Mouse (Mus musculus): Measurements from ENCODE around the gene Rpl3l. TPM values are rescaled to one million over a fixed set of nuclear protein-coding genes. Genes with fewer than 3 reads are reported as not detected.

Gene Rpl3l
- polyA plus RNA-seq, 1 experiment from 2014 or later = not detected

DNA sequence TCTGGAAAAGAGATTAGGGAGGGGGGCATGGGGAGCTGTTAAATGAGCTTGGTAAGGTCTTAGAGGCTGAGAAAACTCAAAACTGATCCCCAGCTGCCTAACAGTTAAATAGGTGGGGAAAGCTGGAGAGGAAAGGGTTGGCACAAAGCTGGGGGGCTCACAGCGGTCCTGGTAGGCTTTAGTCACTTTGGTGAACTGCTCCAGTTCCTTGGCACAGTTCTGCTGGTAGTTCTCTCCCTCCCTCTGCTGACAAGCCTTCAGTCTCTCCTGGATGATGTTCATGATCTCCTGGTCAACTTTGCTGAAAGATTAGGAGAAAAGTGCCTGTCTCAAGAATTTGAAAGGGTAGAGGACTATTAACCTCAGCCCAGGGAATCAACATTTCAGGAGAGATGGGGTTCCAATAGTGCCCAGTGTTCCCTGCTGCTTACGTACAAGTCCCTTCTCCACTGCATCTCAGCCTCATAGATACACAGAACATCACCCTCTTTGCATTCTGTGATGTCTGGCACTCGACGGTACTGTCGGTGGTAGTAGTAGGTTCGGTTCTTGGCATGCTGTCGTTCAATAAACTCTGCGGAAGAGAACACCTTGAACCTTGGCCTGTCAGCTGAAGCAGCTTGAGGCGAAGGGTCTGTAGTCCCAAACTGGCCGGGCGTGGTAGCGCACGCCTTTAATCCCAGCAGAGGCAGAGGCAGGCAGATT is 5.2 kb upstream of the Rpl3l start:
- 31% methylated on average over 13 of the region's 13 CpGs for WGBS
- Histone ChIP-seq H3K27ac (replicated peaks; ENCODE audit: low read depth, low read length) (no peak overlapping the region), H3K36me3 (ENCODE audit: control insufficient read depth, insufficient read depth, low read length) (peaks cover 8% of the 10 kb centered on the region), H3K9me3 (ENCODE audit: control insufficient read depth, low read length) (no peaks in the 10 kb centered on the region), H3K9ac (ENCODE audit: low read length) (no peak overlapping the region), H3K27me3 (ENCODE audit: control insufficient read depth, insufficient read depth, low read length) (no peaks in the 10 kb centered on the region), H3K4me2 (ENCODE audit: low read depth, severe bottlenecking) (no peak overlapping the region), H3K4me3 (ENCODE audit: low read depth, low read length) (peak overlapping the region; percentile 1; the same call in 1 of the 2 replicates), H3K4me1 (ENCODE audit: control insufficient read depth, insufficient read depth, low read length) (peaks cover 9% of the 10 kb centered on the region; the same call in 1 of the 2 replicates)
- ATAC-seq (ENCODE audit: insufficient number of reproducible peaks, low FRiP score, low TSS enrichment, low read depth) = no peak
- DNase-seq (ENCODE audit: low spot score) = no peak

DNA sequence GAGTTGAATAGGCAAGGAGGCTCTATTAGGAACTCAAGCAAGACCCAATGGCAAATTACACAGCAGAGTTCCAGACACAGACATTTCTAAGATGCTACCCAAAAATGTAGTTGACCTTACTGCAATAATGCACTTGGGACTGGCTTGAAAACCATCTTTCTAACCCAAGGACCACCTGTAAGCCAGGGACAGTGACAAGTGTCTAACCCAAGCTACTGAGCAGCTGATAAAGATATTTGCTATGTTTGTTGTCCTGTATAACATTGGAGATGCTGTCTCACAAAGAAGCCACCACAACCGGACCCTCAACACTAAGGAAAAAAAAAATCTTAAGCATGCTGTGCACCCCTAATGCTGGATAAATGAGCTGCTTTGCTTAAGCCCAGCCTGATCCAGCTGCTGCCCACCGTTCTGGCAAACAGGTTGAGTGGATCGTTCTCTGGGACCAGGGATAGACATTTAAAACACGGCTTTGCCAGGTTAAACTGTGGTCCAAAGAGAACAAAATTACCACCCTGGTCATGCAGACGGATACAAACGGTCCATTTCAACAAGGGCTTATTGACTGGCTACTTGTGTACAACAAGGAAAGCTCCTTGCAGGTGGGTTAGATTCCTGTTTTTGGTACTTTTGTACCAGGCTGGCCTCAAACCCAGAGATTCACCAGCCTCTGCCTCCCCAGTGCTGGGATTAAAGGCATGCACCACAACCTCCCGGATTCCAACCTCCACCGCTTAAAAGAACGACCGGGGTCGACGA is 4.3 kb upstream of the Rpl3l start:
- Histone ChIP-seq H3K27ac (replicated peaks; ENCODE audit: low read depth, low read length) (peak overlapping the region; percentile 47), H3K36me3 (ENCODE audit: control insufficient read depth, insufficient read depth, low read length) (peaks cover 6% of the 10 kb centered on the region), H3K4me1 (ENCODE audit: control insufficient read depth, insufficient read depth, low read length) (peaks cover 9% of the 10 kb centered on the region; the same call in 1 of the 2 replicates), H3K4me2 (ENCODE audit: low read depth, severe bottlenecking) (peak overlapping the region; percentile 79), H3K9me3 (ENCODE audit: control insufficient read depth, low read length) (no peaks in the 10 kb centered on the region), H3K4me3 (ENCODE audit: low read depth, low read length) (peak overlapping the region; percentile 83), H3K9ac (ENCODE audit: low read length) (peak overlapping the region; percentile 78), H3K27me3 (ENCODE audit: control insufficient read depth, insufficient read depth, low read length) (no peaks in the 10 kb centered on the region)
- peak; percentile 30 for DNase-seq (ENCODE audit: low spot score)
- 4% methylated on average over 12 of the region's 12 CpGs for WGBS
- no peak for ATAC-seq (ENCODE audit: insufficient number of reproducible peaks, low FRiP score, low TSS enrichment, low read depth)

DNA sequence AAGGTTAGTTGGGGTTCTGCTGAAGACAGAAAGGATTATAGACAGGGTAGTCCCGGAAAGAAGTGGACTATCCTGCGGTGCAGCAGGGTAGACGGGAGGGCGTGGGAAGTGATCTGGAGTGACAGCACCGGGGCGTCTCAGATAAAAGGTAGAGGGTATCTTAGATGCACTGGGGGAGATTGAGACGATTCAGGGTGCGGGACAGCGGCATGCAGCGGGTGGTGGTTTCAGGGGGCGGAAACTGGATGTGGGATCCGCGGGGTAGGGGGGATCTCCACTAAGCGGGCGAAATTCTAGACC is 3.8 kb upstream of the Rpl3l start:
- no peaks in the 10 kb centered on the region for H3K9me3 ChIP-seq (ENCODE audit: control insufficient read depth, low read length)
- peaks cover 6% of the 10 kb centered on the region for H3K36me3 ChIP-seq (ENCODE audit: control insufficient read depth, insufficient read depth, low read length)
- H3K4me1 ChIP-seq (ENCODE audit: control insufficient read depth, insufficient read depth, low read length) = peaks cover 9% of the 10 kb centered on the region; the same call in 1 of the 2 replicates
- WGBS = under 1% methylated on average over 15 of the region's 15 CpGs
- DNase-seq (ENCODE audit: low spot score) (no peak), ATAC-seq (ENCODE audit: insufficient number of reproducible peaks, low FRiP score, low TSS enrichment, low read depth) (no peak)
- H3K4me2 ChIP-seq (ENCODE audit: low read depth, severe bottlenecking) = peak overlapping the region; percentile 79
- H3K4me3 ChIP-seq (ENCODE audit: low read depth, low read length) = peak overlapping the region; percentile 83
- no peaks in the 10 kb centered on the region for H3K27me3 ChIP-seq (ENCODE audit: control insufficient read depth, insufficient read depth, low read length)
- peak overlapping the region; percentile 47 for H3K27ac ChIP-seq (replicated peaks; ENCODE audit: low read depth, low read length)
- H3K9ac ChIP-seq (ENCODE audit: low read length) = peak overlapping the region; percentile 78

DNA sequence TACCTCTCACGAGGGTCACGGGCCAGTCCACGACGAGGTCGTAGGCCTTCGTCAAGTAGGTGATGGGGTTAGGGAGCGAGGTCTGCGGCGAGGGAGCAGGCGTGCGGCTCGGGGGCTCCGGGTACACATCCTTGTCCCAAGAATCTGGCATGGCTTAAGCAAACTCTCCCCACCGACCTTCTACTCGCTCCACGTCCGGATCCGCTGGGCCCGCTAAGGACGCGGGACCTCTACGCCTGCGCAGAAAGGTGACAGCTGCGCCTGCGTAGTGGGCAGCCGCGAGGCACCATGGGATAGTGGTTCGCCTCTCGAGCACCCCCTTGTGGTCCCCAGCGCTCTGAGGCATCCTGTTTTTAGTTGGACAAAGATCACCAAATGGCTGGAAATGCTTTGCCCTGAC is 3.4 kb upstream of the Rpl3l start, which contains the start of gene Ndufb10:
TSS of gene Ndufb10 (minus strand) at position 295 of the 400 bp plus-strand sequence.
- WGBS = under 1% methylated on average over 30 of the region's 30 CpGs

DNA sequence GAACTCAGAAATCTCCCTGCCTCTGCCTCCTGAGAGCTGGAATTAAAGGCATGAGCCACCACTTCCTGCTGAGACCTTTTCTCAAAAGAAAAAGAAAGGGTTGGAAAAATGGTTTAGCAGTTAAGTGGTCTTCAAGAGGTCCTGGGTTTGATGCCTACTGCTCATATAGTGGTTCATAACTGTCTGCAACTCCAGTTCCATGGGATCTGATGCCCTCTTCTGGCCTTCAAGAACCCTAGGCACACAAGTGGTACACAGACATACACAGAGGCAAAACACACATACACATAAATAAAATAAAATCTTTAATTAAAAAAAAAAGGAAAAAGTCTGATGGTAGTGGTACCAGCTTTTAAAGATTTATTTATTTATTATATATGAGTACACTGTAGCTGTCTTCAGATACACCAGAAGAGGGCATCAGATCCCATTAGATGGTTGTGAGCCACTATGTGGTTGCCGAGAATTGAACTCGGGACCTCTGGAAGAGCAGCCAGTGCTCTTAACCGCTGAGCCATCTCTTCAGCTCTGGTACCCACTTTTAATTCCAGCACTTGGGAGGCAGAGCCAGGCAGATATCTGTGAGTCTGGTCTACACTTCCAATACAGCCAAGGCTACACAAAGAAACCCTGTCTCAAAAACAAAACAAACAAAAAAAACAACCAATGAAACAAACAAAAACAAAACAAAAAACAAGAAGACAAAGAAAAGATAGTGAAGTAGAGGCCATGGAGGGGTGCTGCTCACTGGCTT is 1.8 kb upstream of the Rpl3l start:
- no peak overlapping the region for H3K4me2 ChIP-seq (ENCODE audit: low read depth, severe bottlenecking)
- no peaks in the 10 kb centered on the region for H3K27me3 ChIP-seq (ENCODE audit: control insufficient read depth, insufficient read depth, low read length)
- no peak overlapping the region for H3K27ac ChIP-seq (replicated peaks; ENCODE audit: low read depth, low read length)
- WGBS = 66% methylated on average over 3 of the region's 3 CpGs
- H3K4me1 ChIP-seq (ENCODE audit: control insufficient read depth, insufficient read depth, low read length) = peaks cover 9% of the 10 kb centered on the region; the same call in 1 of the 2 replicates
- H3K4me3 ChIP-seq (ENCODE audit: low read depth, low read length) = no peak overlapping the region
- H3K9me3 ChIP-seq (ENCODE audit: control insufficient read depth, low read length) = no peaks in the 10 kb centered on the region
- ATAC-seq (ENCODE audit: insufficient number of reproducible peaks, low FRiP score, low TSS enrichment, low read depth) (no peak), DNase-seq (ENCODE audit: low spot score) (no peak)
- no peak overlapping the region for H3K9ac ChIP-seq (ENCODE audit: low read length)
- H3K36me3 ChIP-seq (ENCODE audit: control insufficient read depth, insufficient read depth, low read length) = peaks cover 6% of the 10 kb centered on the region

More for the DNA sequence above, 3.4 kb upstream of the Rpl3l start, which contains the start of gene Ndufb10:
- Histone ChIP-seq H3K4me1 (ENCODE audit: control insufficient read depth, insufficient read depth, low read length) (peaks cover 9% of the 10 kb centered on the region; the same call in 1 of the 2 replicates), H3K9me3 (ENCODE audit: control insufficient read depth, low read length) (no peaks in the 10 kb centered on the region), H3K36me3 (ENCODE audit: control insufficient read depth, insufficient read depth, low read length) (peaks cover 6% of the 10 kb centered on the region), H3K27me3 (ENCODE audit: control insufficient read depth, insufficient read depth, low read length) (no peaks in the 10 kb centered on the region), H3K4me3 (ENCODE audit: low read depth, low read length) (peak within 1 kb of the TSS; percentile 83), H3K27ac (replicated peaks; ENCODE audit: low read depth, low read length) (peak within 1 kb of the TSS; percentile 47), H3K9ac (ENCODE audit: low read length) (peak within 1 kb of the TSS; percentile 78), H3K4me2 (ENCODE audit: low read depth, severe bottlenecking) (peak within 1 kb of the TSS; percentile 79)
- DNase-seq (ENCODE audit: low spot score) (peak; percentile 99), ATAC-seq (ENCODE audit: insufficient number of reproducible peaks, low FRiP score, low TSS enrichment, low read depth) (peak; percentile 67)

DNA sequence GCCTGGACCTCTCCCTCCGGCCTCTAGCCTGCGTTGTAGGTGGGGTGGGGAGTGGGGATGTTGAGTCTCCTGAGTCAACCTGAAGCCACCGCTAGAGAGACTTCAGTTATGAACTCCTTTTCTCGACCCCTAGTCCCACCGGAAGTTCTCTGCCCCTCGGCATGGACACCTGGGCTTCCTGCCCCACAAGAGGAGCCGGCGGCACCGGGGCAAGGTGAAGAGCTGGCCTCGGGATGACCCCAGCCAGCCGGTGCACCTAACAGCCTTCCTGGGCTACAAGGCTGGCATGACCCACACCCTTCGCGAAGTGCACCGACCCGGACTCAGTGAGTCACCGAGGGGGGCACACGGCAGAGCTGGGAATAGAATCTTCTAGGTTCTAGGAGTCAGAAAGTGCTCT is 564 bp downstream of the Rpl3l start:
- H3K4me2 ChIP-seq (ENCODE audit: low read depth, severe bottlenecking) = no peak overlapping the region
- peak overlapping the region; percentile 14; the same call in 1 of the 2 replicates for H3K9ac ChIP-seq (ENCODE audit: low read length)
- H3K27me3 ChIP-seq (ENCODE audit: control insufficient read depth, insufficient read depth, low read length) = no peaks in the 10 kb centered on the region
- H3K36me3 ChIP-seq (ENCODE audit: control insufficient read depth, insufficient read depth, low read length) = no peaks in the 10 kb centered on the region
- no peaks in the 10 kb centered on the region for H3K9me3 ChIP-seq (ENCODE audit: control insufficient read depth, low read length)
- WGBS = 73% methylated on average over 17 of the region's 17 CpGs
- no peak overlapping the region for H3K27ac ChIP-seq (replicated peaks; ENCODE audit: low read depth, low read length)
- ATAC-seq (ENCODE audit: insufficient number of reproducible peaks, low FRiP score, low TSS enrichment, low read depth) = no peak
- DNase-seq (ENCODE audit: low spot score) = no peak
- no peak overlapping the region for H3K4me3 ChIP-seq (ENCODE audit: low read depth, low read length)
- H3K4me1 ChIP-seq (ENCODE audit: control insufficient read depth, insufficient read depth, low read length) = 0 out of 2 replicates have a peak, but pooled peaks cover 2% of the 10 kb centered on the region

DNA sequence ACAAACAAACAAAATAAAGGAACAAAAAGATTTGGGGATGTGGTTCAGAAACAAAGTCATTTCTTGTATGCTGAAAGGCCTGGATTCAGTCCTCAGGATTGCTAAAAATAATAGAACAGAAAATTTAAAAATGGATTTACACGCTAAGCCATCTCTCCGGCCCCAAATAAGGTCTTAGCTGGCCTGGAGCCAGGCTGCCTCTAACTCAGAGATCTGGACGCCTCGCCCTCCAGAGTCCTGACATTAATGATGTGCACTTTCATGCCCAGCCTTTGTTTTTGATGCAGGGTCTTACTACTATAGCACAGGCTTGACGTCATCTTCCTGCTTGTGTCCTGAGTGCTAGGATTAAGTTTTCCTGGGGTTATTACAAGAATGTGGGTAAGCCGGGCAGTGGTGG is 1.4 kb downstream of the Rpl3l start:
- Histone ChIP-seq H3K9me3 (ENCODE audit: control insufficient read depth, low read length) (no peaks in the 10 kb centered on the region), H3K4me1 (ENCODE audit: control insufficient read depth, insufficient read depth, low read length) (no peaks in the 10 kb centered on the region), H3K36me3 (ENCODE audit: control insufficient read depth, insufficient read depth, low read length) (no peaks in the 10 kb centered on the region), H3K27ac (replicated peaks; ENCODE audit: low read depth, low read length) (no peak overlapping the region), H3K27me3 (ENCODE audit: control insufficient read depth, insufficient read depth, low read length) (no peaks in the 10 kb centered on the region), H3K9ac (ENCODE audit: low read length) (no peak overlapping the region), H3K4me2 (ENCODE audit: low read depth, severe bottlenecking) (no peak overlapping the region), H3K4me3 (ENCODE audit: low read depth, low read length) (no peak overlapping the region)
- WGBS = 88% methylated on average over 6 of the region's 6 CpGs
- ATAC-seq (ENCODE audit: insufficient number of reproducible peaks, low FRiP score, low TSS enrichment, low read depth) = no peak
- DNase-seq (ENCODE audit: low spot score) = no peak

DNA sequence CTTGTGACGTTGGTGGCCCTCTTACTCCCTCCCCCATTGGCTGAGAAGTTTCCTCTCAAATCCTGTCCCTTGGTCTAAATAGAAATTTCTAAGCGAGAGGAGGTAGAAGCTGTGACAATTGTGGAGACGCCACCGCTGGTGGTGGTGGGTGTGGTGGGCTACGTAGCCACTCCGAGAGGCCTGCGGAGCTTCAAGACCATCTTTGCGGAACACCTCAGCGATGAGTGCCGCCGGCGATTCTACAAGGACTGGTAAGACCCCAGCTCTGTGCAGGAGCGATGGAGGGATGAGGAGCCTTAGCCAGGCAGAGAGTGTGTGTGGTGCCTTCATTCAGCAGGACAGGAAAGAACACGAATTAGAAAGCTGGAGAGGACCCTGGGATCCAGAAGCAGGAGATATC is 3.2 kb downstream of the Rpl3l start:
- Histone ChIP-seq H3K4me3 (ENCODE audit: low read depth, low read length) (no peak overlapping the region), H3K9ac (ENCODE audit: low read length) (no peak overlapping the region)
- 83% methylated on average over 14 of the region's 14 CpGs for WGBS

More for the DNA sequence above, 3.2 kb downstream of the Rpl3l start:
- no peaks in the 10 kb centered on the region for H3K27me3 ChIP-seq (ENCODE audit: control insufficient read depth, insufficient read depth, low read length)
- no peak for ATAC-seq (ENCODE audit: insufficient number of reproducible peaks, low FRiP score, low TSS enrichment, low read depth)
- H3K4me2 ChIP-seq (ENCODE audit: low read depth, severe bottlenecking) = no peak overlapping the region
- no peaks in the 10 kb centered on the region for H3K9me3 ChIP-seq (ENCODE audit: control insufficient read depth, low read length)
- DNase-seq (ENCODE audit: low spot score) = no peak
- 0 out of 2 replicates have a peak, but pooled peaks cover under 1% of the 10 kb centered on the region for H3K4me1 ChIP-seq (ENCODE audit: control insufficient read depth, insufficient read depth, low read length)
- no peaks in the 10 kb centered on the region for H3K36me3 ChIP-seq (ENCODE audit: control insufficient read depth, insufficient read depth, low read length)
- H3K27ac ChIP-seq (replicated peaks; ENCODE audit: low read depth, low read length) = no peak overlapping the region
